Mouse (Mus musculus) C2C12 (cell line): ENCODE results near the gene Zc3h7b.

Experiments
- CEBPB ChIP-seq: IDR thresholded peaks from one replicate; pipeline ENCODE4 v1.6.1; 2011; ENCODE audit warnings: low read depth, mild to moderate bottlenecking, control low read depth, moderate library complexity
- CTCF ChIP-seq: IDR thresholded peaks from one replicate; pipeline ENCODE4 v1.5.1; 2011; ENCODE audit not compliant: control insufficient read depth, insufficient read depth, insufficient read length
- FOSL1 ChIP-seq: IDR thresholded peaks from one replicate; pipeline ENCODE4 v1.8.0; 2011; ENCODE audit warnings: mild to moderate bottlenecking, low read length; ENCODE audit not compliant: poor library complexity, insufficient read depth, severe bottlenecking
- MAX ChIP-seq: IDR thresholded peaks from one replicate; pipeline ENCODE4 v1.6.1; 2011; ENCODE audit warnings: mild to moderate bottlenecking, control low read depth
- MYOD1 ChIP-seq: IDR thresholded peaks from one replicate; pipeline ENCODE4 v1.6.1; 2011; ENCODE audit warnings: low read depth; ENCODE audit not compliant: control insufficient read depth, insufficient read length
- USF1 ChIP-seq: IDR thresholded peaks from one replicate; pipeline ENCODE4 v1.6.1; 2011; ENCODE audit warnings: low read depth, mild to moderate bottlenecking, control low read depth, moderate library complexity

- TF ChIP-seq CTCF, result no peak
- no peak for TF ChIP-seq CEBPB
- no peak for TF ChIP-seq USF1
- TF ChIP-seq MYOD1, result no peak
- no peak for TF ChIP-seq MAX
- TF ChIP-seq FOSL1, result no peak
Measured at GRCm38 (mm10) chr15:81813986-81814705, 69.3 kb downstream of the Zc3h7b start.
